Mouse (Mus musculus): ENCODE data around the gene Gm37240.

The Gm37240 gene

DNA sequence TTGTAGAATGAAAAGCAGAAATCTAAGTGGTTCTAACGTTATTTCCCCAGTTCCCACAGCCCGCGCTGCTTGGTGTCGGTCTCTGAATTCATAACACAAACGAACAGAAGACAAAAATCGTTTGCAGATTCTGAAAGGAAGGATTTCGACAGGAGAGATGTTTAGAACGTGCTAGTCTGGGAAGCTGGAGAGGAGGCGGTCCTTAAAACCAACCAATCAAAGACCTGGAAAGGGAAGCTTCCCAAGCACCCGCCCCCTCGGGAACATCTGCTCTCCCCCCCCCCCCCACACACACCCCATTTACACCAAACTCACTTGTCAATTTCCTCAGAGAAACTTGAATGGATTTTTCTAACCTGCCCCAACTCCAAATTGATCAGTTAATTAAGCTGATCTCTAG, 780.4 kb downstream of the Gm37240 start:
- DNase-seq = no peak

GRCm38 (mm10) chr3:85104301-85104700, 783.0 kb downstream of the Gm37240 start:
- no peak for DNase-seq

DNA sequence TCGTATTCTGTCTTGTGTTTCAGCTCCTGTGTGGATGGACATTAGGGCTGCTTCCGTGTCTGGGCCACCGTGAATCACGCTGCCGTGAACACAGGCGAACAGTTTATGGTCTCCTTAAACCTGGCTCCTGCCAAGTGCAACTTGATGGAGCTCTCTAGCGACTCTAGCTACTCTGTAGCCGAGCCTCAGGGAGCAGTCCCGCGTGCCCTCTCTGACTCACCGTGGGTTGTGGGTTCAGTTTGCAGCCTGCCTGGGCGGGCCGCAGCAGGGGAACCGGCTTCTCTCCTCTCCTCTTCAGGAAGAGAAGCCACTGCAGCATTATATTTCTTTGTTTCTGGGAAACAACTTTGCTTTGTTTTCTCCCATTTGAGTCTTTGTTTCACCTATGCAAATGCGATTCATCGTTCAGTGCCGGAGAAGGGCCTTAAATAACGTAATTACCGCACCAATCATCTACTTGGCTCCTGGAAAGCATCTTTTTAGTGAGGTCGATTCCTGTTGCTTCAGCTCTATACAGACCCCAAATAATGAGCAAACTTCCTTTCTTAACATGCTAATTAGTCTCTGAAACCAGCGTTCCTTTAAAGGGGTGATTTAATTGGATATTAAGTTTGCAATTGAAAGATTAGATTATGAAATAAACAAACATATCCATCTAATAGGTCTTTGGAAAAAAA, 806.3 kb downstream of the Gm37240 start:
- DNase-seq = no peak

GRCm38 (mm10) chr3:85064113-85064512, 823.2 kb downstream of the Gm37240 start:
- DNase-seq = no peak

- no peak for DNase-seq
Observed at GRCm38 (mm10) chr3:85060153-85060552, 827.2 kb downstream of the Gm37240 start.

- DNase-seq = no peak
Observed at GRCm38 (mm10) chr3:85057245-85057644, 830.1 kb downstream of the Gm37240 start.

DNA sequence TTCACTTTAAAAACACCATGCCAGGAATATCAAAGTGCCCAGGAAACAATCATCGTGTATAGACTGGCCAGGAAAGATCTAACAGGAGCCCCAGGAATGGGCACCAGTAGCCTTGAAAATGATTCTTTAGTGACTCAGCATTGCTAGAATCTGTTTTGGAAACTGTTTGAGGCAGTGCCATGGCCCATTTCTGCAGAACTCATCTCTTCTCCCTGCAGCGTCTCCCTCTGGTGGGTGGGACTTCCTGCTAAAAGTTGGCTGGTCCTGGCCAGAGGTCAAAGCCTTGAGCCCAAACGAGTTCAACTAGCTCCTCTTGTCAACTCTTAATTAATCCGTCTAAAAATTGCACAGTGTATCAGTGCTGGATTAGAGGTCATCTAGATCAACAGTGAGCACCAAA, 833.8 kb downstream of the Gm37240 start:
- DNase-seq = no peak

- DNase-seq = no peak
Observed at GRCm38 (mm10) chr3:85052196-85052595, 835.1 kb downstream of the Gm37240 start.

DNA sequence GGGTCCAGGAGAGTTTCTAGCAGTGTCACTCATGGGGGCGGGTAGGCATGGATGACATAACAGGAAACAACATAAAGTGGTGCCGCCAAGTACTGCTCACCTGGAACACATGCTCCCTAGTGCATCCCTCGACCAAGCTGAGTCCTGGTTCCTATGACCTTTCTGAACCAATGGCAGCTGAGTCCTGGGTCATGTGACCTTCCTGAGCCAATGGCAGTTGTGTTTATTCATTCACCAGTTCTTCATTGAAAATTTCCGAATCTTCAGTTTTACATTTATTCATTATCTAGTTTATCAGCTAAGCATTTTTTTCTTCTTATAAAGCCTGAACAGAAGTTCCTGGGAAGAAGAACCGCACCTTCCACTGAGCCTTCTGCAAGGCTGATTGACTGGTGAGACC, 838.7 kb downstream of the Gm37240 start:
- DNase-seq = no peak

GRCm38 (mm10) chr3:85043679-85044218, 843.6 kb downstream of the Gm37240 start:
- no peak for DNase-seq

DNA sequence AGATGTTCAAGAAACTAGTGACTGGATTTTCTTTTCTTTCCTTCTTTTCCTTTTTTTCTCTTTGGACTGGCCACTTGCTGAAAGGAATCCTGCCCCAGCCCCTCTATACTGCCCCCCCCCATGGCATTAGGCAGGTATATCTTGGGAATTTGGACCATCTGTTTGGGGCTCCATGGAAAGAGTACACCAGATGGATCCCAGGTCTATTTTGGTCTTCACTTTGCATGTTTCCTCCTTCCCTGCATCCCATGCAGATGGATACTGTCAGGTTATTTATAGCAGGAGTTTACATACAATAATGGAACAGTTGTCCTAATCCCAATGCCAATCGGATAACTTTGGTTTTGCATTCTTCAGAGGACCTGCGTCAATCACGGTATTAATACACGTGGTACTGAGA, 845.2 kb downstream of the Gm37240 start:
- no peak for DNase-seq

DNA sequence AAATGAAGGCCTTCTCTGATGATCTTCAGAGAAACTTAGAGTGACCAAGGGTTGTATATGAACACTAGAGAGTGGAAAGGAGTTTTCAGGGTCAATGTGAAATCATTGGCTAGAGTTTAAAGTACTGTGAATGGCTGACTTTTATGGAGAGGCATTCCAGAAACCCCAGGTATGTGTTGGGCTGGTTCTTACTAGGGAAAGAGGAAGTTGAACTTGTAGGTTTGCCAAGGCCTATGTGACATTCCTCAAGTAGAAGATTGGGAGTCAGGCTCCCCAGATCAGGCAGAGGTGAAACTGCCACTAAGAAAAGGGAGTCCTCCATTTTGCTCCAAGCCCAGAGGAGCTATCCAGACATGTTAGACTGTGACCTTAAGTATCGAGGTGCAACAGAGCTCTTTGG, 858.2 kb downstream of the Gm37240 start:
- no peak for DNase-seq

- no peak for DNase-seq
Observed at GRCm38 (mm10) chr3:85024817-85025705, 862.3 kb downstream of the Gm37240 start.

DNA sequence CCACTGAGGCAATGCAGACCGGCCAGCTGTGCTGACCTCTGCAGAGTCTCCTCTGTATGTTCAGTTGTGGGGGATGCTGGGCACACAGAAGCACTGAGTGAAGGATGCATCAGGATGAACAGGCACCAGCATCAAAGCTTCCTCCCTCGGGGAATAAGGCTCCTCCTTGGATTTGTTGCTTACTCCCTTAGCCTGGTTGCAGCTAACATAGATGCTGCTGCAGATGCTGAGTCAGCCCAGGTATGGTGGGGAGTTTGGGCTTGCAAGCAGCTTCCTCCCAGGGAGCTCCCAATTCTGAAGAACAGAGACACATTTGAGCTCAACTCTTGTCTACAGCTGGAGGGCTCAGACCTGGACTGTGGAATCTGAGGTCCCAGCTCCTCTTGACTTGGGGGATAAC, 863.1 kb downstream of the Gm37240 start:
- DNase-seq = no peak

GRCm38 (mm10) chr3:85022800-85023199, 864.5 kb downstream of the Gm37240 start:
- DNase-seq = no peak

- DNase-seq = no peak
Observed at GRCm38 (mm10) chr3:85021816-85022215, 865.5 kb downstream of the Gm37240 start.

- no peak for DNase-seq
Observed at GRCm38 (mm10) chr3:85020137-85020536, 867.2 kb downstream of the Gm37240 start.

- DNase-seq = no peak
Observed at GRCm38 (mm10) chr3:85015667-85016066, 871.7 kb downstream of the Gm37240 start.

GRCm38 (mm10) chr3:85012889-85013288, 874.4 kb downstream of the Gm37240 start:
- no peak for DNase-seq

DNA sequence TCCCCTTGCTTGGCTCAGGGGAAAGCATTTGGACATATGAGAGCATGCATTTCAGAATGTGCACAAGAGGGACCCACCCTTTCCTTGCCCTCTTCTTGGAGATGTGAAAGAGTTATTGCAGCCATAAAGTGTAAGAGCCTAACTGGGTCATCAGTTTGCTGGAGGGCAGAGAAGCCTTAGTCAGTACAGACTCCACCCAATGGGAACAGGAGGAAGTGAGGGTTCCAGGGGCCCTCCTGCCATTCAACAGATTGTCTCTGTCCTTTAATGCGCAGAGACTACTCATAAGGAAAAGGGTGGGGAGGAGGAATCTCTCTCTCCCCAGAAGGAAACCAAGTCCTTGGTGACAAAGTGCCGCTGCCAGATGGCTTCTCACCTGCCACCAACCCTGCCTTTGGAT, 882.1 kb downstream of the Gm37240 start:
- no peak for DNase-seq

DNA sequence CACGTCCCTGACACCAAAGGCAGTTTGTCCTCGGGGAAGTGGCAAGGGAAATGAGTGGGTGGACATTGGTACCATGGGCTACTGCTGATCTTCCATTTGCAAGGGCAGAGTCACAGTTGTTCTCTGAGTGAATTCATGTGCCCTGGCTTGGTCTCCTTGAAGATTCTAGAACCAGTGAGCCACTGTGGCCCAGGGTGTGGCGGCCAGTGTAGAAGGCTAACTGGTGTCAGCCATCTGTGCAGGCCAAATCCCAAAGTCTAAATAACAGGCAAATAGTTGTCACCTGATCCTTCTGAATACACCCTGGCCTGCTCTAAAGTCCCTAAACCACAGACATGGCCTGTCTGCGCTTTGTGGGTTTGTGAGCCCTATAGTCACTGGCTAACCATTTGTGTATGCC, 898.4 kb downstream of the Gm37240 start:
- DNase-seq = no peak

DNA sequence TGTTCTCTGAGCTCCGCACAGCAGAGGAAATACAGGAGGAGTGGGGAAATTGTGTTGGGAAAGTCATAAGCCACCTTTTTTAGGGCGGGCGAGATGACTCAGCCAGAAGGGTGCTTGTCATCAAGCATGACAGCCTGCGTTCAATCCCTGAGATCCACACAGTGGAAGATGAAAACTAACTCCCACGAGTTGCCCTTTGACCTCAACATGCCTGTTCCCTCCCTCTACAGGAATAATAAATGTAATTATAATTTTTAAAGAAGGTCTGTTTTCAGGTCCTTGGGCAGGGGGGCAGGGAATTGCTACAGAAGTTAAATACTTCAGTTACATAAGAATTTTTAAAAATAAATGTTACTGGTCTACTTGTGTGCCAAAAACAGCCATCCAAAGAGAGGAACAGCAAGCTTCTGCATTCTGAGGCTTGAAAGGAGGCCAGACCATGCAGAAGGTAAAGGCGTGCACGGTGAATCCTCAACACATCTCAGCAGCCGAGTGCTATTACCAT, 902.1 kb downstream of the Gm37240 start:
- DNase-seq = no peak

- DNase-seq = no peak
Observed at GRCm38 (mm10) chr3:84982688-84983087, 904.6 kb downstream of the Gm37240 start.

GRCm38 (mm10) chr3:84980158-84980557, 907.2 kb downstream of the Gm37240 start:
- no peak for DNase-seq

Data from thymus, postnatal 14 days (tissue).